Mouse (Mus musculus): Measurements from ENCODE around the gene Upk1a.

Upk1a gene

GRCm38 (mm10) chr7:30567555-30567954, 45.1 kb downstream of the Upk1a start:
- DNase-seq, result no peak

GRCm38 (mm10) chr7:30566033-30566432, 46.6 kb downstream of the Upk1a start:
- no peak for DNase-seq

- no peak for DNase-seq
Measured at GRCm38 (mm10) chr7:30564970-30565571, 47.6 kb downstream of the Upk1a start, which contains the start of gene Igflr1. Gene Igflr1, plus strand, starts transcription at chr7:30565427.

- peak; percentile 55 for DNase-seq
Measured at GRCm38 (mm10) chr7:30563906-30564280, 48.8 kb downstream of the Upk1a start.

- peak; percentile 97 for DNase-seq
Measured at GRCm38 (mm10) chr7:30563117-30563905, 49.3 kb downstream of the Upk1a start, which contains the start of the genes U2af1l4, Gm49396 and Psenen. Gene U2af1l4, plus strand, starts transcription at chr7:30563301. Gene Gm49396, plus strand, starts transcription at chr7:30563344. Gene Psenen, minus strand, starts transcription at chr7:30563627.

- peak; percentile 45 for DNase-seq
Measured at GRCm38 (mm10) chr7:30562526-30563116, 50.0 kb downstream of the Upk1a start.

GRCm38 (mm10) chr7:30560296-30560695, 52.4 kb downstream of the Upk1a start:
- DNase-seq, result no peak

GRCm38 (mm10) chr7:30559443-30559954, 53.1 kb downstream of the Upk1a start, which contains the start of gene Lin37:
Gene Lin37, minus strand, starts transcription at chr7:30559838.
- DNase-seq, result peak; percentile 92

- no peak for DNase-seq
Measured at GRCm38 (mm10) chr7:30558656-30559442, 53.8 kb downstream of the Upk1a start.

- DNase-seq, result no peak
Measured at GRCm38 (mm10) chr7:30557901-30558514, 54.6 kb downstream of the Upk1a start.

GRCm38 (mm10) chr7:30556894-30557536, 55.6 kb downstream of the Upk1a start:
- peak; percentile 74 for DNase-seq

- DNase-seq, result no peak
Measured at GRCm38 (mm10) chr7:30553810-30554584, 58.6 kb downstream of the Upk1a start.
